Mouse (Mus musculus): ENCODE results near the gene Krt24.
A peak's percentile ranks its signal among the peaks of the same experiment; 100 is the strongest.

Gene Krt24

DNA sequence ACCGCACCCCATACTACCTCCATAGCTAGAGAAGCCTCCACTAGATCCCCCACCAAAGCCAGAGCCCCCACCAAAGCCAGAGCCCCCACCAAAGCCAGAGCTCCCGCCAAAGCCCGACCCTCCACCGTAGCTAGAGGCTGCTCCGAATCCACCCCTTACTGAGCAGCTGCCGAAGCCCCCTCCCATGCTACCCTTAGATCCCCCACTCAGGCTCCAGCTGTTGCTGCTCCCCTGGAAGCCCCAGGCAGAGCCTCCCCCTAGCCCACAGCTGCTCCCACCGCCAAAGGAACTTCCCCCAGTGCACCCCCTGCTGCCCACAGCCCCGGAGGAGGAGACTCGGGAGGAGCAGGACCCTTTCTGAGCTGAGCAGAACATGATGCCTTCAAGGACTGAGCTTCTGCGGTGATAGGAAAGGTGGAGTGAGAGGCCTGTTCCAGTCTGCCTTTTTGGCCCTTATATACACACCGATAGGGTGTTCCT is at the start of gene Krt24:
Krt24 (minus strand) TSS at position 430 of the 480 bp plus-strand sequence.
- peak; percentile 43 for DNase-seq

GRCm38 (mm10) chr11:99333426-99333825 is 48.4 kb upstream of the Krt24 start:
- DNase-seq: no peak

- DNase-seq: no peak
Observed at GRCm38 (mm10) chr11:99329655-99330054, 44.6 kb upstream of the Krt24 start.

GRCm38 (mm10) chr11:99322851-99323250 is 37.8 kb upstream of the Krt24 start, which contains the start of gene Krt25:
Gene Krt25 (minus strand): TSS chr11:99322951.
- no peak for DNase-seq

- DNase-seq: no peak
Observed at GRCm38 (mm10) chr11:99321094-99321493, 36.0 kb upstream of the Krt24 start.

- DNase-seq: no peak
Observed at GRCm38 (mm10) chr11:99319127-99319526, 34.1 kb upstream of the Krt24 start.

DNA sequence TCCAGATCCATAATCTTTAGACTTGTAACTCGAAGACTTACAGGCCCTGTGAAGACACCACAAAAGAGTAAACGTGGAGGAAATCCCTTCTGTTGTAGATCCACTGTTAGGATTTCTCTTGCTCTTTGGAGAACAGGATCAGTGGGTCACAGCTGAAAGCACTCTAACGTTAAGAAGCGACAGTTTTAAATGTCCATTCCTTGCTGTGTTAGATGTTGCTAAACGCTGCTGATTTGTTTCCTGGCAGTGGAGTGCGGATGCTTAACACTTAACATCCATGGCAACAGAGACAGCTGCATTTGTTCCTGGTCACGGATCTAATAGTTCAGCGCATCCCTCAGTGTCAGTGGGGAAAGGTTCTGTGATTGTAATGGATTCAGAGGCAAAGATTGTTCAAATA is 31.5 kb upstream of the Krt24 start:
- no peak for DNase-seq

DNA sequence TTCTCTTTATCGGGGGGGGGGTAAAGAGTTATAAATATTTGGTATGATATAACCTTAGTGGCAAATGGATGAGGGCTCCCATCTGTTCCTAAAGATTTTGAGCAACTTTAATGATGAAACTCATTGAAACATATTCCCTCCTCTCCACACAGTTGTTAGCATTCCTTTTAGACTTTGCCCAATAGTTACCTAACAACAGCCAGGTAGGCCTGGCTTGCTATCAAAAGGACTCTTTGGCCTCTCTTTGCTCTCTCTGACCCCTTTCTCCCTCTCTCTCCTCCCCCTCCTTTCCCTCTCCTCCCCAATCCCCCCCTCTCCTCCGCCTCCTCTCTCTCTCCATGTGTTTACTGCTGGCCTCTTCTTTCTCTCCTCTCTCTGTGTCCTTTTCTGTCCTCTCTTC is 29.5 kb upstream of the Krt24 start:
- no peak for DNase-seq

GRCm38 (mm10) chr11:99310882-99311281 is 25.8 kb upstream of the Krt24 start:
- peak; percentile 73 for DNase-seq

DNA sequence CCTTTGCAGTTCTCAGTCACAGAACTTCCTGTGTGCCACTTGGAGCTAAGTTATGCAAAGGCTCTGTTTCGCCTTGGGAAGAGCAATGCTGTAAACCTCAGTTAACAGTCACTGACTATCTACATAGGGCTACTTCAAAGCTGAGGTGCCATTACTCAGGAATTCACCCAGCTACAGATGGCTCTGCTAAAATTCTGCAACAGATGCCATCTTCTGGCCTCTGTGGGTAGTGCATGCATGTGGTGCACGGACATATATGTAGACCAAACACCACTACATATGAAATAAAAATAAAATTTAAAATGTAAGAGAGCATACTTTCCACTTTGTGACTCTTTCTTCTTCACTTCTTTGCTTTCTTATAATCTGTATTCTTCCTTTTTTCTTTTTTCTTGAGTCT is 22.5 kb upstream of the Krt24 start:
- DNase-seq: peak; percentile 76

DNA sequence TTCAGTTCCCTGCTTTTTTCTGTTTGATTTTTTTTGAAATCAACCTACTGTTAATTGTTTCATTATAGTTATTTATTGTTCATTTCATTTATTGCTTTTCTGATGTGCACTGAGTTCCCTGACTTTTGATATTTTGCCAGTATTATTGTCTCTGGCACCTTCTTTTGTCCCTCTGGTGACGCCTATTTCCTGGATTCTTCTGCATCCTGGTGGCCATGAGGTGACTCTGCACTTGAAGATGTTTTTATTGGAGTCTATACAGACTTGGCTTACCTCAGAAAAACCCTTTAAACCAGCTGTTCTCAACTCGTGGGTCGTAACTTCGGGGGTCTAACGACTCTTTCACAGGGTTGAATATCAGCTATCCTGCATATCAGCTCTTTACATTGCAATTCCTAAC is 10.0 kb upstream of the Krt24 start:
- no peak for DNase-seq

- peak; percentile 66 for DNase-seq
Observed at GRCm38 (mm10) chr11:99292846-99293245, 7.8 kb upstream of the Krt24 start.

GRCm38 (mm10) chr11:99284011-99284410 is 1.1 kb downstream of the Krt24 start:
- DNase-seq: peak; percentile 78

GRCm38 (mm10) chr11:99283334-99283733 is 1.7 kb downstream of the Krt24 start:
- no peak for DNase-seq

DNA sequence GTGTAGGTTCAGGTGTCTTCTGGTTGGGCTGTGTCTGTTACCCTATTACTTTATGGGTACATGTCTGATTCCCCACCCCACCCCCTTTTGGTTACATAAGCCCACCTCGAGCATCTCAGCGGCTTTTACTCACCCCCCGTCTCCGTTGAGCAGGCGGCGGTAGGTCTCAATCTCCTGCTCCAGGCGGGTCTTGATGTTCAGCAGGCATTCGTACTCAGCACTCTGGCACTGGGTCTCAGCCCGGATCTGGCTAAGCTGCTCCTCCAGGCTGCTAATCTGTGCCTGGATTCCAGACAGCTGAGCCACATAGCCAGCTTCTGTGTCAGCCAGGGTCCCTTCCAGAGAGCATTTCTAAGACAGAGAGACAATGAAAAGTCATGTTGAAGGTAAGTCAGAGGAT is 3.9 kb downstream of the Krt24 start:
- peak; percentile 53 for DNase-seq

DNA sequence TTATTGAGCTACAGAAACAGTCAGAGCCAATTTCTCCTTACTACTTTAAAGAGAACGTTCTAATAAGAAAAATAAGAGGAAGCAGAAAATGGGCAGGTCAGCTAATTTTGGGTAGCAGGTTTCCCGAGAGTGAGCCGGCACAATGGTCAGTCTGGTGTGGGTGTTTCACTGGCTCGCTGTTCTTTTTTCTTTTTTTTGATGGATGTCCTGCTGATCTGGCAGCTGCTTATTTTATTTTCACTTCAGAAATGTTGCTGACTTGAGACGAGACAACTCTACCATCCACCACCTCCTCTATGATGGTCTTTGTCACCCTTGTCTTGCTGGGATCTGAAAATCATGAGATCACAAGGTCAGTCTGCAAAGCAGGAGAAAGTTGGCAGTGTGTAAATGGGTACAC is 5.1 kb downstream of the Krt24 start:
- no peak for DNase-seq

GRCm38 (mm10) chr11:99276786-99277185 is 8.3 kb downstream of the Krt24 start:
- no peak for DNase-seq

DNA sequence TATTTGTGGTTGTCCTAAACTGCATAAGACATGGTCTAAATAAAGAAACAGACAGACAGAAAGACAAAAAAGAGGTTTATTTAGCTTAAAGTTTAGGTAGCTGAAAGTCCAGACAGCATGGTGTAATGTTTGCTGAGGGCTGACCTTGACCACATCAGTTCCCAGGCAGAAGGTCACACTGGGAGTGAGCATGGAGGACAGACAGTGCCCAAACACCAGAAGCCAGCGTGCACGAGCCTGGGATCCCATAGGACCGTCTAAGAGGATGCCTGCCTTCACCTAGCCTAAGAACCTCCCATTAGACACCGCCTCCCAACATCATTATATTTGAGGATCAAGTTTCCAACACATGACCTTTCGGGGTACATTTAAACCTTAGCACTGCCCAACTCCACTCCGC is 9.4 kb downstream of the Krt24 start:
- no peak for DNase-seq

DNA sequence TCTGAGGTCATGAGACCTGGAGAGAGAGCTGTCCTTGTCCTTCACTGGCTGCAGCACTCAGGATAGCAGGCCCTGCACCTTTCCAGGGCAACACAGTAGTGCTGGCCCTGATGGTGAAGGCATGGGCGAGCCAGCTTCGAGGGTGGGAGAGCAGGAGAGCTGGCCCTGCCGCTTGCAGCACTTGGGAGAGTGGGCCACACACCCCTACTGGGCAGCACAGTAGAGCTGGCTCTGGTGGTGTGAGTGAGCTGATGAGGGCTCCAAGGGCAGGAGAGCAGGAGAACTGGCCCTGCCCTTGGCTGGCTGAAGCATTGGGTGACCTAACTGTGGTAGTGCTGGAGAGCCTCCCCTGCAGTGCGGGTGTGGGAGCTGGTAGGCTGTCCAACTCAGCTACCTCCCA is 12.3 kb downstream of the Krt24 start:
- no peak for DNase-seq

DNA sequence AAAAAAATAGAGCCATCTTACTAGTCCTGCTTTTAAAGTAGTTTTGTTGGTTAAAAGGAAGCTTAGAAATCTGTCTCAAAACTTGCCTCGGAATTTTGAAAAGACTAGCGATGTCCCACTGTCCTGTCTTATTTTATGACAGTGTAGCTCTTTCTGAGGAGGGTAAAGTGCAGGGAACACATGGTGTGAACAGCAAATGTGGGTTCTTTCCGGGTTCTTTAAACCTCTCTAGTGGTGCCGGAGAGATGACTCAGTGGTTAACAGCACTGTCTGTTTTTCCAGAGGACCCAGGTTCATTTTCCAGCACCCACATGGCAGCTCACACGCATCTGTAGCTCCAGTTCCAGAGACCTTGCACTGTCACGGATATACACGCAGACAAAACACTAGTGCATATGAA is 15.9 kb downstream of the Krt24 start:
- no peak for DNase-seq

DNA sequence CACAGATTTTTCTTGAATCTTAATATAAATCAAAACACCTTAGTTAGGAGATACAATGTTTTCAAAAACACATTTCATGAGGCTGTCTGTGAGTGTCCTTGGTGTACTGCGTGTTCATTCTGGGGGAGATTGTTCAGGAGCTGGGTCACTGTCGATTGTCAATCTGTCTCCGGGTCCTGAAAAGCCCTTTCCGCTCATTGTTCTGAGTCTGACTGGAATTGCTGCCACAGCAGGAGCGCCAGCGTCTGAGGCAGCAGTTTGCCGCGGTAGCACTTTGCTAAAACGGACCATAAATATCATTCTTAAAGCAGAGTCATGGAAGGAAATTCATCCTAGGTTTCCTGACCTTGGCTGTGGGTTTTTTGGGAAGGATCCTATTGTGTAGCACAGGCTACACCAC is 19.3 kb downstream of the Krt24 start:
- DNase-seq: no peak

DNA sequence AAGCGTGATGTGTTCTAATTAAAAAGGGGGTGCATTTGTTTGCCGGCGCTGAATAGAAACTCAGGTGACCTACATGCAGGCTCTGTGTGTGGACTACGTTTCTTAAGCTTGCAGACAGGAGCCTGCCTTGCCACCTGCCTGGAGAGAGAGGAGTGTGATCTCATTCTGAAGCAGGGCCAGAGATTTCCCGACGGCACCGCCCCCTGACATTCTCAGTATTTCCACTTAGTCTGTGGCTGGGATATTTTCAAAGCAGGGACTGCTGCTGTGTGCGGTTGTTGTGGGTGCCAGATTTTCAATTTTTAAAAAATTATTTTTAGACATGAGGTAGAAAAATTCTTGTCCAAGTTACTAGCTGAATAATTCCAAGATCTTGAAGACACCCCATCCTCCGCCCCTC is 19.8 kb downstream of the Krt24 start:
- DNase-seq: no peak

- no peak for DNase-seq
Observed at GRCm38 (mm10) chr11:99256213-99256612, 28.8 kb downstream of the Krt24 start.

- no peak for DNase-seq
Observed at GRCm38 (mm10) chr11:99255316-99255715, 29.7 kb downstream of the Krt24 start.

DNA sequence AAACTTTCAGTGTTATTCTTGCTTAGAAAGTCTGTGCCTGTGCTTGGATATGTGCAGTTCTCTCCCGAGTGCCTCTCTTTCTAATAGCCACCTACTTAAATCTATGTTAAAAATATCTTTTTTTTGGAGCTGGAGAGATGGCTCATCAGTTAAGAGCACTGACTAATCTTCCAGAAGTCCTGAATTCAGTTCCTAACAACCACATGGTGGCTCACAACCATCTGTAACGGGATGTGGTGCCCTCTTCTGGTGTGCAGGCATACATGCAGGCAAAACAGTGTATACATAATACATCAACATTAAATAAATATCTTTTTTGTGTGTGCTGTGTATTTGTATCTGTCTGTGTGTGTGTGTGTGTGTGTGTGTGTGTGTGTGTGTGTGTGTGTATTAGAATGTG is 31.2 kb downstream of the Krt24 start:
- DNase-seq: no peak

DNA sequence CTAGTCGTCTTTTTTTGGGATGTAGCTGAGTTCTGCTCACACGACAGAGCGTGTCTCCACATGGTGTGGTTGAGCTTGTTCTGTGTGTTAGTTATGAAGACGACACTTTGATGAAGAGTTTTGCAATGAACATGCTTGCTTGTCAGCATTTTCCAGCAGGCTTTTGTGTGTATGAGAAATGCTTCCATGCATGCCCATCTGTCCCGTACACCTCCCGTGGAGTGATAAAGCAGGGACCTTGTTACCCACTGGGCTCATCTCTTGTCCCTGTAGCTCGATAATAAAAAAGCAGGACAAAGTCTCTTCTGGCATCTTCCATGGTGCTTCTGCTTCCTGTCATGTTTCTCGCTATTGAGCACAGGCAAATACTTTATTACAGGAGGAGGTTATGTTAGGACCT is 32.4 kb downstream of the Krt24 start:
- peak; percentile 20 for DNase-seq

Data from retina, postnatal 1 day (tissue).